ENCODE assay signal across 23 mouse cellular contexts in the genomic region with DNA sequence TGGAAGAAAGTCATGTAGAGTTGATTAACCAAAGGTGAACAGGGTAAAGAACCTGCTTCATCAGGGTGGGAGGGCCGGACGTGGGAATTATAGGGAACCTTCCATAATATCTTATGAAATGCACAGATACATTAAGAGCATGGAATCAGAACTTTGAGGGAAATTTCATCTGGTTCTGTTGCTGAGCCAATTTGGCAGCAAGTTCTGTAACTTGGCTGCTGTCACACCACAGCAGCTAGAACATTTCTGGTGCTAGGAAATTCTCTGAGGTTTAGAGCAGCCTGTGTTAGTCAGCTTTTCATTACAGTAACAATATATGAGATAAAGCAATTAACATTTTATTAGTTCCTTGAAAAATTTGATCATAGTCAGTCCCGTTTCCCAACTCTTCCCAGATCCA. TPM values are rescaled to one million over a fixed set of nuclear protein-coding genes. Genes with fewer than 3 reads are reported as not detected.
DNase-seq lines count a peak whose midpoint lies in the region; ATAC-seq lines count a peak whose summit lies in the region.
"Had no signal": no experiment of that assay in that cellular context is flagged by ENCODE, and none has a peak within 500 bp of the region (broad histone marks: within the 10 kb centered on the region; RNA-seq: fewer than 3 reads in every experiment).

No protein-coding gene starts in this region.

- no peaks in the 10 kb centered on the region for H3K27me3 ChIP-seq in forebrain, embryonic 14.5 days (replicated peaks; ENCODE audit: control insufficient read depth, insufficient read depth, low read length)
- no peaks in the 10 kb centered on the region for H3K27me3 ChIP-seq in forebrain, embryonic 10.5 days (ENCODE audit: poor library complexity, severe bottlenecking)
- H3K27me3 ChIP-seq in kidney, embryonic 14.5 days (ENCODE audit: control insufficient read depth, insufficient read depth, low read length) = no peaks in the 10 kb centered on the region
- H3K27me3 ChIP-seq: CH12.LX; embryonic facial prominence, embryonic 15.5 days; hindbrain, embryonic 12.5 days; intestine, embryonic 15.5 days; limb, embryonic 12.5 days; midbrain, embryonic 12.5 days; neural tube, embryonic 15.5 days had no signal

- peak; percentile 28 for DNase-seq in forebrain, embryonic 14.5 days (ENCODE audit: low spot score)
- no peak for DNase-seq in forebrain, embryonic 10.5 days (ENCODE audit: extremely low spot score, low spot score)
- DNase-seq in kidney, postnatal 4 days = peak; percentile 32 to 34
- DNase-seq in 3T3-L1 (ENCODE audit: low read depth, low spot score) = peak; percentile 13
- DNase-seq in layer of hippocampus, postnatal 14 days (ENCODE audit: low spot score in 2 of 2) = peak; percentile 14 to 43
- no peak for DNase-seq in thymus, postnatal 36 days
- DNase-seq in embryo, embryonic 9.5 days (ENCODE audit: extremely low spot score) = no peak
- DNase-seq: cerebellum, adult 11 months; kidney, postnatal 10 days; retina, postnatal 1 day had no signal

- H3K4me3 ChIP-seq in forebrain, embryonic 14.5 days (ENCODE audit: low read depth, low read length) = no peak overlapping the region
- no peak overlapping the region for H3K4me3 ChIP-seq in forebrain, embryonic 10.5 days
- no peak overlapping the region for H3K4me3 ChIP-seq in kidney, embryonic 14.5 days (ENCODE audit: low read length)
- H3K4me3 ChIP-seq: embryonic facial prominence, embryonic 15.5 days; hindbrain, embryonic 12.5 days; intestine, embryonic 15.5 days; limb, embryonic 12.5 days; midbrain, embryonic 12.5 days; neural tube, embryonic 15.5 days had no signal

- WGBS in forebrain, embryonic 14.5 days = 92% methylated on average over 3 of the region's 3 CpGs
- 90% methylated on average over 3 of the region's 3 CpGs for WGBS in forebrain, embryonic 10.5 days
- WGBS in kidney, embryonic 14.5 days = 85% methylated on average over 3 of the region's 3 CpGs

- no peaks in the 10 kb centered on the region for H3K36me3 ChIP-seq in forebrain, embryonic 14.5 days (ENCODE audit: control insufficient read depth, insufficient read depth, low read length)
- no peaks in the 10 kb centered on the region for H3K36me3 ChIP-seq in forebrain, embryonic 10.5 days (replicated peaks)
- H3K36me3 ChIP-seq in kidney, embryonic 14.5 days (ENCODE audit: control insufficient read depth, insufficient read depth, low read length) = no peaks in the 10 kb centered on the region
- H3K36me3 ChIP-seq: embryonic facial prominence, embryonic 15.5 days; hindbrain, embryonic 12.5 days; intestine, embryonic 15.5 days; limb, embryonic 12.5 days; midbrain, embryonic 12.5 days; neural tube, embryonic 15.5 days had no signal

- no peaks in the 10 kb centered on the region for H3K9me3 ChIP-seq in forebrain, embryonic 14.5 days (replicated peaks; ENCODE audit: control insufficient read depth, low read length)
- H3K9me3 ChIP-seq in forebrain, embryonic 10.5 days = no peaks in the 10 kb centered on the region
- no peaks in the 10 kb centered on the region for H3K9me3 ChIP-seq in kidney, embryonic 14.5 days (ENCODE audit: control insufficient read depth, low read length)
- H3K9me3 ChIP-seq: embryonic facial prominence, embryonic 15.5 days; hindbrain, embryonic 12.5 days; intestine, embryonic 15.5 days; limb, embryonic 12.5 days; midbrain, embryonic 12.5 days; neural tube, embryonic 15.5 days had no signal

- H3K4me2 ChIP-seq in forebrain, embryonic 14.5 days (ENCODE audit: low read length) = no peak overlapping the region
- H3K4me2 ChIP-seq in kidney, embryonic 14.5 days (replicated peaks; ENCODE audit: low read depth, low read length) = no peak overlapping the region
- H3K4me2 ChIP-seq: embryonic facial prominence, embryonic 15.5 days; hindbrain, embryonic 12.5 days; intestine, embryonic 15.5 days; limb, embryonic 12.5 days; midbrain, embryonic 12.5 days; neural tube, embryonic 15.5 days had no signal

- ATAC-seq in forebrain, embryonic 14.5 days = no peak
- ATAC-seq in kidney, embryonic 14.5 days (ENCODE audit: low FRiP score, low TSS enrichment) = no peak
- ATAC-seq: forebrain, embryonic 16.5 days; intestine, embryonic 15.5 days had no signal

- no peak overlapping the region for H3K27ac ChIP-seq in forebrain, embryonic 14.5 days (ENCODE audit: low read depth, low read length)
- no peak overlapping the region for H3K27ac ChIP-seq in forebrain, embryonic 10.5 days
- no peak overlapping the region for H3K27ac ChIP-seq in kidney, embryonic 14.5 days (ENCODE audit: low read depth, low read length)
- H3K27ac ChIP-seq: embryonic facial prominence, embryonic 15.5 days; hindbrain, embryonic 12.5 days; intestine, embryonic 15.5 days; limb, embryonic 12.5 days; macrophage; midbrain, embryonic 12.5 days; neural tube, embryonic 15.5 days had no signal

- no peaks in the 10 kb centered on the region for H3K4me1 ChIP-seq in forebrain, embryonic 14.5 days (ENCODE audit: control insufficient read depth, insufficient read depth, low read length)
- no peaks in the 10 kb centered on the region for H3K4me1 ChIP-seq in forebrain, embryonic 10.5 days
- no peaks in the 10 kb centered on the region for H3K4me1 ChIP-seq in kidney, embryonic 14.5 days (ENCODE audit: control insufficient read depth, insufficient read depth, low read length)
- H3K4me1 ChIP-seq: embryonic facial prominence, embryonic 15.5 days; hindbrain, embryonic 12.5 days; intestine, embryonic 15.5 days; limb, embryonic 12.5 days; midbrain, embryonic 12.5 days; neural tube, embryonic 15.5 days had no signal

- H3K9ac ChIP-seq in forebrain, embryonic 14.5 days (ENCODE audit: low read length) = no peak overlapping the region
- no peak overlapping the region for H3K9ac ChIP-seq in kidney, embryonic 14.5 days (ENCODE audit: low read depth, low read length)
- H3K9ac ChIP-seq: embryonic facial prominence, embryonic 15.5 days; hindbrain, embryonic 12.5 days; intestine, embryonic 15.5 days; limb, embryonic 12.5 days; midbrain, embryonic 12.5 days; neural tube, embryonic 15.5 days had no signal

RNA-seq across cellular contexts. Expression of a gene that starts 6.6 kb away (rescaled TPM):
- 0.51 and 0.80 TPM in 2 replicates for polyA plus RNA-seq in forebrain, embryonic 14.5 days (2014; fragmentation: Nextera tagmentation; extraction: Ambion mirVana)
- polyA plus RNA-seq in forebrain, embryonic 10.5 days (2016; fragmentation: Nextera tagmentation; extraction: Ambion mirVana) = 0.15 and 0.25 TPM in 2 replicates
- 0.36 TPM in 1 of 2 replicates, not detected in the other for polyA plus RNA-seq in kidney, embryonic 14.5 days (2014; fragmentation: Nextera tagmentation; extraction: Ambion mirVana)
- total RNA-seq in layer of hippocampus, postnatal 14 days (2021) = 1 to 10 TPM in 1 of 2 experiments, under 1 TPM in 1; 0.62 to 1.8 TPM
- total RNA-seq: CH12.LX; common myeloid progenitor, adult 5-6 weeks; granulocyte monocyte progenitor cell, adult 5-6 weeks had no signal
- polyA plus RNA-seq: intestine, embryonic 15.5 days; limb, embryonic 12.5 days; liver, embryonic 16.5 days; macrophage; midbrain, embryonic 12.5 days had no signal

RNA-seq across cellular contexts. Expression of a gene that starts 36.4 kb away (rescaled TPM):
- polyA plus RNA-seq in forebrain, embryonic 14.5 days (2014; fragmentation: Nextera tagmentation; extraction: Ambion mirVana) = not detected in 2 replicates
- not detected in 2 replicates for polyA plus RNA-seq in forebrain, embryonic 10.5 days (2016; fragmentation: Nextera tagmentation; extraction: Ambion mirVana)
- 1.2 and 1.4 TPM in 2 replicates for polyA plus RNA-seq in kidney, embryonic 14.5 days (2014; fragmentation: Nextera tagmentation; extraction: Ambion mirVana)
- not detected for total RNA-seq in layer of hippocampus, postnatal 14 days (2021)
- total RNA-seq: common myeloid progenitor, adult 5-6 weeks; granulocyte monocyte progenitor cell, adult 5-6 weeks had no signal
- polyA plus RNA-seq: forebrain, embryonic 16.5 days; hindbrain, embryonic 12.5 days; limb, embryonic 12.5 days; liver, embryonic 16.5 days; macrophage; midbrain, embryonic 12.5 days; neural tube, embryonic 15.5 days had no signal

Comparison
In these comparisons a context has a peak if more than half of its experiments do, and no peak if none do; other contexts are left out.
1. DNase-seq: peak in forebrain, embryonic 14.5 days (single experiment), kidney, postnatal 4 days (2 of 2), 3T3-L1 (single experiment) and layer of hippocampus, postnatal 14 days (2 of 2); none in forebrain, embryonic 10.5 days (single experiment), thymus, postnatal 36 days (0 of 2) and embryo, embryonic 9.5 days (single experiment).